Mouse (Mus musculus) 3T3-L1 (cell line): ENCODE measurements at regions not wholly inside any gene's neighbourhood (a gene's known extent, or its start where the extent isn't known, plus 50 kb on each side); places are given as distances from the start of the nearest gene placed in this dataset.
A peak's percentile ranks its signal among the peaks of the same experiment; 100 is the strongest.
"Not testable (repeated sequence)": the region's sequence is repeated elsewhere in the genome, so short reads cannot be mapped to it uniquely, and the experiment has no call there.

Experiments used
- DNase-seq: peaks from one replicate; pipeline ENCODE4 v3.0.0-alpha.2; 2015; ENCODE audit warnings: low read depth, low spot score

DNA sequence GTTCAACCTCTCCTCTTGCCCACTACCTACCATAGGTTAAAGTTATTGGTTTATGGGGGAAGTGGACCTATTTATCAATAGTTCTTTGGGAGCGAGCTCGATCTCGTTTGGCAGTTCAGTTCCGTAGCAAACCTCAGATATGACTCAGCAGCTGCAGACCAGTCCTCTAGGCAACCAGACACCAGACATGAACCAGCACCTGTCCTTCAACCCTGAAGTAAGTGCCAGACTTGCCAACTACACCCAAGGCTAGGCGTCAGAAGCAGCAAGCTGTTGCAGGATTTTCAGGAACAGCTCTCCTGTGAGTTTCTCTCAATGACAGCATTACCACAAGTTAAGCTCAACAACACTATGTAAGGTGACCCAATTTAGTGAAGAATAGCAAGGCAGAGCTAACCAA is 53.3 kb upstream of the Trdn start:
- no peak for DNase-seq

DNA sequence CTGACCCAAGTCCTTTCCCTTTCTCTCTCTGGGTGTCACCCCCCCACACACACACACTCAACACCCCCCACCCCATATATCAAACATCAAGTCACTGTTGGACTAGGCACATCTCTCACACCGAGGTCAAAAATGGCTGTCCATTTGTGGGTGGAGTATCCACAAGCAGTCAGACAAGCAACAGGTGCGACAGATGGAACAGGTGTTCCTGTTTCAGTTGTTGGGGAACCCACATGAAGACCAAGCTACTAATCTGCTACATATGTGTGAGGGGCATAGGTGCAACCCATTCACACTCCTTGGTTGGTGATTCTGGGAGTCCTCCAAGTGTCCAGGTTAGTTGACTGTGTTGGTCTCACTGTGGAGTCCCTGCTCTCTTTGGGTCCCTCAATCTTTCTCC is 58.1 kb upstream of the Trdn start:
- DNase-seq = no peak

DNA sequence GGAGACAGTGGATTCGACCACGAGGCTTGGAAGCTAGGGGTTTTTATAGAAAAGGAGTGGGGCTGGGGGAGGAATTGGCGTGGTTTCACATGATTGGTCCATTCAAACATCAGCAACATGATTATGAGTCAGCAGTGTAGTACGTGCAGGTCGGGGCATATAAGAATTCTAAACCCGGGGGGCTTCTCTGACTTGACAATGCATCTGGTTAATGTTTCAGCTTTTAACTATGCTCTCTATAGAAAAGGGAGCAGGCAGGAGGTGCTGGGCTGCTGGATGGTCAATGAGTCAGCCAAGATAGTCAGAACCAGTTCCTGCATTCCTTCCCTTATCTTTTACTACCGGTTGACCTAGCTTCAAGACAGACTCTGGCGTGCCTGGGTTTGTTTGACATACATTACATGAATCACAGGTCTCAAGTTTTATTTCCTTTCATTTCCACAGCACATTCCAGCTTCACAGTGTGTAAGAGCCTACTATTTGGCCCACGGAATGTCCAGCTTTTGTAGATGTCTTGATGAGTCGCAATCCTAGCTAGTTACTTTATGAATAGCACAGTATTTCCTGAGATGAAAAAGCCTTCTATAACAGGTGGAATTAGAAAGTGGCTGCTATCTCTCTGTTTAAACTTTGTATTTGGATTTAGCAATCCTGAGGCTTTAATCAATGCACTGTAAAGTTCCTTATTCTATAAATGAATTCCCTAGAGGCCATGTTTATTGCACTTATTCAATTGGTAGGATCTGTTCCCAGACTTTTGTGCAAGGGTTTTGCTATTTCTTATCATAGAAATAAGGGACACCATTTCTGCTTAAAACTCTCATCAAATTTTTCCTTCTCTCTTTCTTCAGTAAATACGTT is 94.7 kb upstream of the Nkain2 start:
- peak; percentile 30 for DNase-seq

DNA sequence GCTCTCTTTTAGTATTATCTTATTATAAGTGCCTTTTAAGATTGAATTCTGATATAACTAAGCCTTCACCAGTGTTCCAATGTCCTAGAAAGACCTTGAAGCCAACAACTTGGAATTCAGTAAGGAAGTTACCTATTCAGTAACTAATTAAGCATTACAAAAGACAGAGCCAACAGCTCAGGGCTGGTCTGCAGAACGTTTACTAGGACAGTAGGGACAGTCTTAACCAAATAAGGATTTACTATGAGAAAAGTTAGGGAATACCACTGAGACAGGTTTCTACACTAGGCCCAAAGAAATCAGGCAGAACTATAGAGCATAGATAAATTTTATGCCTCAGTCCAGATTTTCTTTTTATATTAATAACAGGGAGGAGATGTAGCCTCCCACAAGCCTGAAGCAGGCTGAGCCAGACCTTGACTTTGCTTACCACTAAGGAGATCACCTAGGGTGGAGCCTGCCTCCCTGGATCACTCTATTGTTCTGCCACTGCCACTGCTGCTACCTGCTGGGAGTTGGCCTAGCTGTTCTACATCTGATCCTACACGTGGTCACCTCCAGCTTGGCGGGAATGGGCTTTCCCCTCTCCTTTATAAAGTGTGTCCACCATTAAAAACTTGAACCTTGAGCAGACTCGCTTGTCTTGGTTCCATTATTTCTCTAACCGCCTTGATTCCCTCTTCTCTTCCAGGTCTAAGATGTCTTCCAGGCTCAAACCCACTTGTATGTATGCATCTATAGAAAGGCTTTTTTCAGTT is 68.2 kb upstream of the Nkain2 start:
- DNase-seq = not testable (repeated sequence)

DNA sequence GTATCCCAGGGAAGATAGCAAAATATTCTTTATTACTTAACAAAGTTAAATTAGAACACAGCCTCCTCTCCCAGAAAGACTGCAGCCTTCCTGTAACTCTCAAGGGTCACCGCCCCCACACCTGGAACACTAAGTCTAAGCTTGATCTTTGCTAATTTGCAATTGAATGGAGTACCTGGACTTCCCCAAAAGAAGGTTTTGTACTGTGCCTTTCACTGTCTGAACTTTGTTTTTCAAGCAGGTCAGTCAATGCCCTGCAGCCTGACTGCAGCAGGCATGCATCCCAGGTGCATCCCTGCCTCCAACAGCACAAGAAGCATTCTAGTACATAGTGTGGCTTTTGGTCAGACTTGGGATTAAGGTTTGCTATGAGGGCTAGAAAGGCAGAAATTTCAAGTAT is 67.2 kb upstream of the Nkain2 start:
- DNase-seq = not testable (repeated sequence)

DNA sequence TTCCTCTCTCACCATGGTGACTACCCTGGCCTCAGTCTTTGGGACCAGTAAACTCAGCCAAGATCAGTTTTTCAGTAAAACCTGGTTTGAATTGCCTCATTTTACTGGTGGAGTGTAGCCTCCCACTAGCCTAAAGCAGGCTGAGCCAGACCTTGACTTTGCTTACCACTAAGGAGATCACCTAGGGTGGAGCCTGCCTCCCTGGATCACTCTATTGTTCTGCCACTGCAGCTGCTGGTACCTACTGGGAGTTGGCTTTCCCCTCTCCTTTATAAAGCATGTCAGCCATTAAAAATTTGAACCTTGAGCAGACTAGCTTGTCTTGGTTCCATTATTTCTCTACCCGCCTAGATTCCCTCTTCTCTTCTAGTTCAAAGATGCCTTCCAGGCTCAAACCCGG is 63.5 kb upstream of the Nkain2 start:
- DNase-seq = not testable (repeated sequence)

DNA sequence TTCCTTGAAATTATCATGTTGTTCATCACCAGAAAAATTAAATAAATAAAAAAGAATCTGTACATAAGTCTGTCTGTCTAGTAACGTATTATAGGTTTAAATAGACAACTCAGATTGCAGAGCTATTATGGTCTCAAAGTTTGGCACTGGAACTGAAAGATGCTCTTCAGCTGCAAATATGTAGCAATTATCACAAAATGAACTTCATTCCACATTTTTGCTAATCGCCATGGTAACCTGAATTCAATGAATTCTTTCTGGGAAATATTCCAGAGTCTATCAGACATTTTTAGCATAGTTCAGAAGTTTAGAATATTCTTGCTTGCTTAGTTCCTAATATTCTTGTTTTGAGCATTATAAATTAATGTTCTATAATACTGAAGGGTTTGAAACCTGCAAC is 62.2 kb upstream of the Nkain2 start:
- no peak for DNase-seq

DNA sequence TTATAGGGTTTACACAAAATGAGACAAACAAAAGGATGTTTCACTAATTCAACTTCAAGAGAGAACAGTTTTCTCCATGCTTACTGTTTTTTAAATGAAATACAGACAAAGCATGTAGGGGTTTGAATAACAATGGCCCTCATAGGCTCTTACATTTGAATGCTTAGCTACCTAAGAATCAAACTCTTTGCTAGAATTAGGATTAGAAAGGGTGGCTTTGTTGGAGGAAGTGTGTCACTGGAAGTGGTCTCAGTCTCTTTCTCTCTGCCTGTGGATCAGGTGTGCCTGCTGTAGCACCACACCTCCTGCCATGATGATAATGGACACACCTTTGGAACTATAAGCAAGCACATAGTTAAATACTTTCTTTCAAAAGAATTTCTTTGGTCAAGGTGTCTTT is 52.8 kb upstream of the Nkain2 start:
- no peak for DNase-seq
